Comparison of ENCODE assay signal across 13 mouse cellular contexts in genomic region chr4:134628058-134628457, GRCm38 (mm10).
DNase-seq lines count a peak whose midpoint lies in the region; ATAC-seq and TF ChIP-seq lines count a peak whose summit lies in the region.
"Had no signal": no experiment of that assay in that cellular context is flagged by ENCODE, and none has a peak within 500 bp of the region (broad histone marks: within the 10 kb centered on the region; RNA-seq: fewer than 3 reads in every experiment).

No protein-coding gene starts in this region.

- H3K27me3 ChIP-seq in kidney, adult 2 months (replicated peaks; ENCODE audit: control insufficient read depth, insufficient read depth, low read length), result no peaks in the 10 kb centered on the region
- H3K27me3 ChIP-seq: liver, embryonic 13.5 days had no signal

- peaks cover under 1% of the 10 kb centered on the region; the same call in 1 of the 2 replicates for H3K4me1 ChIP-seq in kidney, adult 2 months (ENCODE audit: control insufficient read depth, insufficient read depth, low read length)
- H3K4me1 ChIP-seq in bone marrow macrophage, adult 2 months (ENCODE audit: control insufficient read depth, insufficient read depth, low read length), result peaks cover 74% of the 10 kb centered on the region

- H3K36me3 ChIP-seq in kidney, adult 2 months (ENCODE audit: control insufficient read depth, insufficient read depth, low read length), result no peaks in the 10 kb centered on the region
- H3K36me3 ChIP-seq: liver, embryonic 13.5 days had no signal

- H3K27ac ChIP-seq in kidney, adult 2 months (ENCODE audit: insufficient read depth, low read depth, low read length), result no peak overlapping the region
- H3K27ac ChIP-seq in bone marrow macrophage, adult 2 months (ENCODE audit: insufficient read depth, low read depth, low read length), result peak overlapping the region; percentile 87
- H3K27ac ChIP-seq: hindbrain, postnatal 0 days; liver, embryonic 13.5 days had no signal

- ATAC-seq in frontal cortex, adult (ENCODE audit: low TSS enrichment), result no peak
- ATAC-seq: hindbrain, postnatal 0 days; midbrain, embryonic 16.5 days had no signal

- WGBS in kidney, adult 2 months, result 69% methylated on average over 7 of the region's 7 CpGs

- peak; percentile 16 for DNase-seq in kidney, adult 2 months
- DNase-seq in kidney, adult 9 months, result no peak
- peak; percentile 77 to 89 for DNase-seq in heart, adult 18-20 months
- DNase-seq in heart, postnatal 10 days, result peak; percentile 80 to 81
- DNase-seq in ovary, postnatal 14 days (ENCODE audit: low spot score), result no peak
- DNase-seq in urinary bladder, postnatal 25 days (ENCODE audit: low spot score), result no peak
- DNase-seq: liver, embryonic 13.5 days; lung, postnatal 4 days; thymus, adult 18-20 months had no signal

- no peak for TF ChIP-seq CTCF in kidney, adult 2 months (conservative IDR thresholded peaks at IDR 0.05; ENCODE audit: insufficient read depth, insufficient read length, low read depth, low read length)
- no peak for TF ChIP-seq CTCF in bone marrow macrophage, adult 2 months (IDR thresholded peaks at IDR 0.05; ENCODE audit: low read depth, low read length)

- no peak overlapping the region for H3K4me3 ChIP-seq in kidney, adult 2 months (ENCODE audit: insufficient read depth, low read depth, low read length)
- H3K4me3 ChIP-seq in bone marrow macrophage, adult 2 months (ENCODE audit: insufficient read depth, low read length), result no peak overlapping the region
- H3K4me3 ChIP-seq: liver, embryonic 13.5 days had no signal

- TF ChIP-seq POLR2A in kidney, adult 2 months (IDR thresholded peaks at IDR 0.05; ENCODE audit: low read depth, low read length), result no peak
- TF ChIP-seq POLR2A in bone marrow macrophage, adult 2 months (IDR thresholded peaks at IDR 0.05; ENCODE audit: borderline replicate concordance, low read depth, low read length), result no peak

- intact Hi-C loops in heart, postnatal 10 days (cut with DNase I), result loop anchor here (2.0 kb wide), 1 partner anchor 37 kb away; no protein-coding TSS in a partner anchor

Comparison
In these comparisons a context has a peak if more than half of its experiments do, and no peak if none do; other contexts are left out.
1. DNase-seq: peak in kidney, adult 2 months (single experiment), heart, adult 18-20 months (2 of 2) and heart, postnatal 10 days (2 of 2); none in kidney, adult 9 months (single experiment), ovary, postnatal 14 days (single experiment) and urinary bladder, postnatal 25 days (single experiment).